Mouse (Mus musculus): ENCODE results near the gene Plekha6.

GRCm38 (mm10) chr1:133187948-133188680 lies 24.1 kb downstream of the Plekha6 start:
- TF ChIP-seq CTCF (IDR thresholded peaks at IDR 0.05; ENCODE audit: extremely low read depth, insufficient read length, insufficient replicate concordance, low read depth, low read length), result no peak
- no peak for TF ChIP-seq POLR2A (IDR thresholded peaks at IDR 0.05; ENCODE audit: low read depth, low read length)

Data from small intestine, adult 2 months (tissue).